Mouse (Mus musculus) ES-E14 (cell line): ENCODE measurements at regions not wholly inside any gene's neighbourhood (a gene's known extent, or its start where the extent isn't known, plus 50 kb on each side); places are given as distances from the start of the nearest gene placed in this dataset.

ENCODE experiments used
- DNase-seq: peaks from one replicate; pipeline ENCODE4 v3.0.0-alpha.2; 2013; ENCODE audit warnings: low read depth, low spot score
- H3K27ac ChIP-seq: 2 replicates; pipeline ENCODE4 v1.5.1; 2012; ENCODE audit warnings: low read depth, mild to moderate bottlenecking, low read length, moderate library complexity, mixed read lengths; ENCODE audit not compliant: poor library complexity, insufficient read depth, severe bottlenecking
- H3K36me3 ChIP-seq: 2 replicates; pipeline ENCODE4 v1.6.1; 2012; ENCODE audit warnings: mild to moderate bottlenecking, low read length, moderate library complexity, mixed read lengths; ENCODE audit not compliant: control insufficient read depth, poor library complexity, insufficient read depth, severe bottlenecking
- H3K4me1 ChIP-seq, 2 experiments: fragments of 150-350 bp in 1 of 2; sonication (generic) in 1 of 2; 2 replicates each; pipeline ENCODE4 v1.6.1; 2012; ENCODE audit warnings: low read length in 2 of 2, mild to moderate bottlenecking in 1 of 2, mixed read lengths in 1 of 2; ENCODE audit not compliant: control insufficient read depth in 2 of 2, insufficient read depth in 2 of 2, poor library complexity in 1 of 2
- H3K4me3 ChIP-seq, 2 experiments: fragments of 150-350 bp in 1 of 2; sonication (generic) in 1 of 2; 2 replicates each; pipeline ENCODE4 v1.5.1; 2012; ENCODE audit warnings: low read length in 2 of 2, low read depth in 1 of 2, mild to moderate bottlenecking in 1 of 2, mixed read lengths in 1 of 2; ENCODE audit not compliant: insufficient read depth in 1 of 2, poor library complexity in 1 of 2, severe bottlenecking in 1 of 2
- H3K9ac ChIP-seq: 2 replicates; pipeline ENCODE4 v1.6.1; 2012; ENCODE audit warnings: low read depth, mild to moderate bottlenecking, low read length, mixed read lengths; ENCODE audit not compliant: poor library complexity, insufficient read depth, severe bottlenecking
- H3K9me3 ChIP-seq: fragments of 150-350 bp; sonication (generic); 2 replicates; pipeline ENCODE4 v1.6.1; 2012; ENCODE audit warnings: low read depth, mild to moderate bottlenecking, low read length; ENCODE audit not compliant: control insufficient read depth, insufficient read depth
- CHD2 ChIP-seq: IDR thresholded peaks from 2 replicates; pipeline ENCODE4 v1.6.1; 2014; ENCODE audit warnings: mild to moderate bottlenecking, low read depth, low read length, inconsistent platforms
- HCFC1 ChIP-seq: IDR thresholded peaks from 2 replicates; pipeline ENCODE4 v1.6.1; 2012; ENCODE audit warnings: low read length, inconsistent platforms, borderline replicate concordance; ENCODE audit not compliant: insufficient read depth
- MAFK ChIP-seq: IDR thresholded peaks from 2 replicates; pipeline ENCODE4 v1.6.1; 2014; ENCODE audit warnings: mild to moderate bottlenecking, low read depth, low read length, inconsistent platforms; ENCODE audit not compliant: insufficient read depth
- ZC3H11A ChIP-seq: IDR thresholded peaks from 2 replicates; pipeline ENCODE4 v1.6.1; 2012; ENCODE audit warnings: low read depth, mild to moderate bottlenecking, inconsistent platforms, low read length, borderline replicate concordance
- ZNF384 ChIP-seq: IDR thresholded peaks from 2 replicates; pipeline ENCODE4 v1.6.1; 2012; ENCODE audit warnings: low read depth, low read length, inconsistent platforms
- in situ Hi-C, 2 experiments: fragments of 600-800 bp; cut with MboI; formaldehyde crosslinking; loops; one replicate each; pipeline ENCODE4 v1.15.1; 2025; ENCODE audit warnings: low sequenced_read_pairs in 2 of 2, inconsistent platforms in 1 of 2; ENCODE audit not compliant: unreplicated experiment in 2 of 2

- Histone ChIP-seq H3K9me3 (no peaks in the 10 kb centered on the region), H3K9ac (no peak overlapping the region), H3K36me3 (no peaks in the 10 kb centered on the region), H3K4me3 (no peak overlapping the region), H3K4me1 (peaks cover 0 to 13% of the 10 kb centered on the region in 2 experiments; a peak in 1 of 4 replicates), H3K27ac (no peak overlapping the region)
- no peak for TF ChIP-seq ZC3H11A
- no peak for TF ChIP-seq MAFK
- TF ChIP-seq HCFC1, result no peak
- TF ChIP-seq ZNF384, result no peak
- no peak for TF ChIP-seq CHD2
- in situ Hi-C loops, result no loop called here
- no peak for DNase-seq
Observed at GRCm38 (mm10) chr4:84202231-84202630, 472.8 kb downstream of the Bnc2 start.

- Histone ChIP-seq H3K9me3 (no peaks in the 10 kb centered on the region), H3K27ac (no peak overlapping the region), H3K4me3 (no peak overlapping the region), H3K4me1 (peaks cover 0 to 13% of the 10 kb centered on the region in 2 experiments; a peak in 1 of 4 replicates), H3K36me3 (no peaks in the 10 kb centered on the region), H3K9ac (no peak overlapping the region)
- no peak for DNase-seq
- in situ Hi-C loops, result no loop called here
- TF ChIP-seq ZC3H11A (no peak), ZNF384 (no peak), MAFK (no peak), HCFC1 (no peak), CHD2 (no peak)
Observed at GRCm38 (mm10) chr4:84203680-84204079, 471.4 kb downstream of the Bnc2 start.

- no peak overlapping the region for H3K9ac ChIP-seq
- no peak for DNase-seq
- TF ChIP-seq MAFK (no peak), CHD2 (no peak), ZNF384 (no peak), ZC3H11A (no peak), HCFC1 (no peak)
- peaks cover 0 to 13% of the 10 kb centered on the region in 2 experiments; a peak in 1 of 4 replicates for H3K4me1 ChIP-seq
- H3K9me3 ChIP-seq, result no peaks in the 10 kb centered on the region
- no peaks in the 10 kb centered on the region for H3K36me3 ChIP-seq
- H3K4me3 ChIP-seq, result no peak overlapping the region
- H3K27ac ChIP-seq, result no peak overlapping the region
- in situ Hi-C loops, result no loop called here
Observed at GRCm38 (mm10) chr4:84204777-84205176, 470.3 kb downstream of the Bnc2 start.

GRCm38 (mm10) chr4:84208175-84208574 is 466.9 kb downstream of the Bnc2 start:
- Histone ChIP-seq H3K36me3 (no peaks in the 10 kb centered on the region), H3K4me1 (peaks cover 2 to 7% of the 10 kb centered on the region in 2 experiments; a peak in 2 of 4 replicates), H3K4me3 (no peak overlapping the region), H3K9me3 (no peaks in the 10 kb centered on the region), H3K27ac (no peak overlapping the region), H3K9ac (no peak overlapping the region)
- no peak for DNase-seq
- in situ Hi-C loops, result no loop called here
- TF ChIP-seq MAFK, result no peak
- TF ChIP-seq CHD2, result no peak
- TF ChIP-seq ZC3H11A, result no peak
- TF ChIP-seq ZNF384, result no peak
- no peak for TF ChIP-seq HCFC1

- TF ChIP-seq ZNF384 (no peak), MAFK (no peak), ZC3H11A (no peak), HCFC1 (no peak), CHD2 (no peak)
- no peak for DNase-seq
- Histone ChIP-seq H3K4me3 (no peak overlapping the region), H3K36me3 (no peaks in the 10 kb centered on the region), H3K9me3 (no peaks in the 10 kb centered on the region), H3K4me1 (peaks cover 2 to 3% of the 10 kb centered on the region in 2 experiments; a peak in 2 of 4 replicates), H3K27ac (no peak overlapping the region), H3K9ac (no peak overlapping the region)
- in situ Hi-C loops, result no loop called here
Observed at GRCm38 (mm10) chr4:84209538-84209937, 465.5 kb downstream of the Bnc2 start.
